Mouse (Mus musculus): Measurements from ENCODE around the gene Pcsk2. TPM values are rescaled to one million over a fixed set of nuclear protein-coding genes. Genes with fewer than 3 reads are reported as not detected.

Gene Pcsk2
- polyA plus RNA-seq, 1 experiment from 2014 or later, result 0.92 TPM

DNA sequence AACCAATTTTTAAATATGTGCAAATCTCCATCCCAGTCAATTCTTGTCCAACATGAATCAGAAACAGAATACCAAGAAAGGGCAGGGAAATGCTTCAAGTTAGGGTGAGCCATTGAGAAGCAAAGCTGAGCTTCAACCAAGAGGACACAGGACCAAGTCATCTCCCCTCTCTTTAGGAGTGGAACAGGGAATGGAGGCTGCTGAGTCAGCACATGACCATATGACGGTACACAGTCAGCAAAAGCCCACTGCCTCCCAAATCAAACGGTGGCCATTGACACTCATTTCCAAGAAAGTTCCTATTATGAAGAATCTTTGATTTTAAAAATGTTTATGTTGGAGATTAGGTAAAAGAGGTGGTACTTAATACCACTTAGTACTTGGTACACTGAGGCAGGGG lies 44.4 kb downstream of the Pcsk2 start:
- 87% methylated on average over 2 of the region's 2 CpGs for WGBS
- H3K9ac ChIP-seq (ENCODE audit: low read depth, low read length), result no peak overlapping the region
- no peak for TF ChIP-seq CTCF (IDR thresholded peaks at IDR 0.05; ENCODE audit: low read depth)
- no peak overlapping the region for H3K27ac ChIP-seq
- H3K9me3 ChIP-seq (replicated peaks; ENCODE audit: low read length), result no peaks in the 10 kb centered on the region
- H3K36me3 ChIP-seq (ENCODE audit: insufficient read depth, low read length), result no peaks in the 10 kb centered on the region
- no peaks in the 10 kb centered on the region for H3K27me3 ChIP-seq (ENCODE audit: insufficient read depth, low read length)
- DNase-seq (ENCODE audit: low spot score) (no peak), ATAC-seq (replicated peaks; ENCODE audit: low FRiP score, low read depth) (no peak)
- no peaks in the 10 kb centered on the region for H3K4me1 ChIP-seq (replicated peaks; ENCODE audit: insufficient read depth, low read length)
- H3K4me2 ChIP-seq (ENCODE audit: low read length), result no peak overlapping the region
- no peak overlapping the region for H3K4me3 ChIP-seq (replicated peaks; ENCODE audit: low read depth, low read length)

DNA sequence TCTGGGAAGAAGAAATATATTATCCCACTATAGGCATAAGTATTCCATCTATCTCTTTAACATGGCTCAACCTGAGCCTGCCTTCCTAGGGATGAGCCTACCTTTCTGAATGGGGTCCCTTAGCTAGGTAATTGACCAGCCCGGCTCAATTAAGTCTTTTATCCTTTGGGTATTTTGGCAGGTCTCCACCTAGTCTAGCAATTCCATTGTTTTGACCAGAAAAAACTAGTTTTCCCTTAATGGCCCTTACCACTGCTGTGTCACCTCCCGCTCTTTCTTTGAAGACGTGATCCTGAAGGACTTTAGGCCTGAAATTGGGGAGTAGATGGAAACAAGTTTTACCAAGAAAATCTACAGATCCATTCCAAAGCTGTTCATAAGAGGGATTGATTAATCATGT lies 57.1 kb downstream of the Pcsk2 start:
- no peak overlapping the region for H3K4me3 ChIP-seq (replicated peaks; ENCODE audit: low read depth, low read length)
- H3K36me3 ChIP-seq (ENCODE audit: insufficient read depth, low read length), result no peaks in the 10 kb centered on the region
- no peaks in the 10 kb centered on the region for H3K9me3 ChIP-seq (replicated peaks; ENCODE audit: low read length)
- no peaks in the 10 kb centered on the region for H3K4me1 ChIP-seq (replicated peaks; ENCODE audit: insufficient read depth, low read length)
- 41% methylated on average over 3 of the region's 3 CpGs for WGBS
- no peak overlapping the region for H3K4me2 ChIP-seq (ENCODE audit: low read length)
- TF ChIP-seq CTCF (IDR thresholded peaks at IDR 0.05; ENCODE audit: low read depth), result no peak
- DNase-seq (ENCODE audit: low spot score) (no peak), ATAC-seq (replicated peaks; ENCODE audit: low FRiP score, low read depth) (no peak)
- H3K9ac ChIP-seq (ENCODE audit: low read depth, low read length), result no peak overlapping the region
- no peaks in the 10 kb centered on the region for H3K27me3 ChIP-seq (ENCODE audit: insufficient read depth, low read length)
- no peak overlapping the region for H3K27ac ChIP-seq

DNA sequence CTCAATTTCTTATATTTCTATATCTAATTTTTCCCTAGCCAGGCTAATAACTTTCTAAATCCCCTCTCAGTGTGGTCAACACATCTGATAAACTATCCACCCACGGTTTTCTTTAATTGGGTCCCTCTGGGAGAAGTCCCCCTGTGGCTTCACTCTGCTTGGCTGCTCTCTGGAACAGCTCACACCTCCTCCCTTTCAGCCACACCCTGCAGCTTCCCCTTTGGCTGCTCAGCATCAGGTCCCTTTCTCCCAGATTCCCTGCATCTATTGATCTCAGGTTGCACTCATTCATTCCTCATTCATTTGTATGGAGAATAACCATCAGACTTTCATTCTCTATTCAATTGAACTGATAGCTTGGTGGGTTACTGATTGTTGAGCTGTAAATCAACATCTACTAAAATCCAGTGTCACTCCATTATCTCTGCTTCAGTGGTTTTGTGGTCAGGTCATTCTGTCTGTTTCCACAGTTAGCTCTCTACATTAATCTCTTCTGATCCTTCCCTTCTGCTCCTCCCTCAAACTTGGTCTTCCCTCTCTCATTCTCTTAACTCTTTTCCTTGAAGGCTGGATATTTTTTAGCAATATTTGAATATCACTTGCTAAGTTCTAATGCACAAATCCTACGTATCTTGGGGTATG lies 58.0 kb downstream of the Pcsk2 start:
- Histone ChIP-seq H3K27ac (no peak overlapping the region), H3K4me2 (ENCODE audit: low read length) (no peak overlapping the region), H3K9ac (ENCODE audit: low read depth, low read length) (no peak overlapping the region), H3K27me3 (ENCODE audit: insufficient read depth, low read length) (no peaks in the 10 kb centered on the region), H3K9me3 (replicated peaks; ENCODE audit: low read length) (no peaks in the 10 kb centered on the region), H3K4me1 (replicated peaks; ENCODE audit: insufficient read depth, low read length) (no peaks in the 10 kb centered on the region), H3K36me3 (ENCODE audit: insufficient read depth, low read length) (no peaks in the 10 kb centered on the region), H3K4me3 (replicated peaks; ENCODE audit: low read depth, low read length) (no peak overlapping the region)
- TF ChIP-seq CTCF (IDR thresholded peaks at IDR 0.05; ENCODE audit: low read depth), result no peak
- ATAC-seq (replicated peaks; ENCODE audit: low FRiP score, low read depth), result 0 out of 2 replicates have a peak, but pooled peaks have one; percentile 46
- DNase-seq (ENCODE audit: low spot score), result peak; percentile 45
- WGBS, result 41% methylated on average over 2 of the region's 2 CpGs

DNA sequence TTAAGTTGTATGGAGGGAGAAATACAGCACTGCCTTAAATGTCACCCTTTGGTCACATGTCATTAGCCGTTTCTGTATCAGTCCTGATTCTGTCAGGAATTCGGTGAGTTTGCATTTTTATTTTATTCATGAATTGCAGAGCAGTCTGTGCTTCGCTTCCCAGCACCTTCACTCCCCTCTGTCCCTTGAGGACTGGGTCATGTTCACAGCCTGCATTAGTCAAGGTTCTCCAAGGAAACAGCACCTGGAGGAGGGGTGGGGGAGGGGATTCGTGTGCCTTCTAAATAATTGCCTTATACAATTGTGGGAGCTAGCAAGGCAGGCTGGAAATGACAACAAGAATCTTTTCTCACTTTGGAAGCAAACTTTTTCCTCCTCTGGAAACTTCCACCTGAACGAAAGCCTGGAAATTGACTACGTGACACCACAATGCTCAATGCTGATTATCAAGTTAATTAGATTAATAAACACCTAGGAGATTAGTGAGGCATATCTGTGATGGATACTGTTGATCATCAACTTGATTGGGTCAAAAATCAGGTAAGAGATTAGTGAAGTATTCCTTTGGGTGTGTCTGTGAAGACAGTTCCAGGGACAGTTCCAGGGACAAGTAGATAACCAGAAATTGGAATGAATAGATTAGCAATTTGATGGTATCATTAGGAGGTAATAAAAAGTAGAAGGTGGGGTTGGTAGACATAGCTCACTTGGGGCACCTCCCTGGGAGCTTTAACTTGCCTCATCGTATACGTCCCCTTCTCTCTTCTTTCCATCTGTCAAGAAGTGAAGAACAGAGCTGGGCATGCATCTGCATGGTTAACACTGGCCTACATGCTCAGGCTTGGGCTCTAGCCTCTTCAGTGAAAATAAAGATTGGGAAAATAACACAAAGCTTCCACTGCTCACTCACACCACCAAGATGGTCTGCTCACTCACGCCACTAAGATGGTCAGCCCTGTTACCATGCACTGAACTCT lies 64.7 kb downstream of the Pcsk2 start:
- H3K4me2 ChIP-seq (ENCODE audit: low read length), result no peak overlapping the region
- DNase-seq (ENCODE audit: low spot score) (no peak), ATAC-seq (replicated peaks; ENCODE audit: low FRiP score, low read depth) (peak; percentile 61; the same call in 1 of the 2 replicates)
- no peak overlapping the region for H3K9ac ChIP-seq (ENCODE audit: low read depth, low read length)
- WGBS, result 45% methylated on average over 9 of the region's 9 CpGs
- TF ChIP-seq CTCF (IDR thresholded peaks at IDR 0.05; ENCODE audit: low read depth), result no peak
- no peak overlapping the region for H3K27ac ChIP-seq
- H3K4me3 ChIP-seq (replicated peaks; ENCODE audit: low read depth, low read length), result no peak overlapping the region
- no peaks in the 10 kb centered on the region for H3K9me3 ChIP-seq (replicated peaks; ENCODE audit: low read length)
- H3K27me3 ChIP-seq (ENCODE audit: insufficient read depth, low read length), result no peaks in the 10 kb centered on the region
- no peaks in the 10 kb centered on the region for H3K36me3 ChIP-seq (ENCODE audit: insufficient read depth, low read length)
- no peaks in the 10 kb centered on the region for H3K4me1 ChIP-seq (replicated peaks; ENCODE audit: insufficient read depth, low read length)

DNA sequence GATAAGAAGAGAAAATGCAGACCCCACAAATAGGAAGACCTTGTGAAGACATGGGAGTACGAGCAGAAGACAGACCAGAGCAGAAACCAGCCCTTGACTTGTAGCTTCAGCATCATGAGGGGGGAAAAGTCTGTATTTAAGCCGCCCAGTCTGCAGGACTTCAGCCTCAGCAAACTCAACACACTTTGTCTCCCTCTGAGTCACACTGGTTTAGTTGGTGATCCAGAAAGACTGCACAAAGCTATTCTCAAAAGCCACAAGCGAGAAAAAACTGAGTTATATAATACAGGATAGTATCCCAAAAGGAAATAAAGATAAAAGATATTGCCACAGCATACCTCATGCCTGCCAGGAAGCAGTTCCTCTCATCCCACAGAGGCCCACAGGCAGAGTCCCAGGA lies 67.5 kb downstream of the Pcsk2 start:
- Histone ChIP-seq H3K9me3 (replicated peaks; ENCODE audit: low read length) (no peaks in the 10 kb centered on the region), H3K4me2 (ENCODE audit: low read length) (no peak overlapping the region), H3K4me1 (replicated peaks; ENCODE audit: insufficient read depth, low read length) (no peaks in the 10 kb centered on the region), H3K27ac (no peak overlapping the region), H3K4me3 (replicated peaks; ENCODE audit: low read depth, low read length) (no peak overlapping the region), H3K9ac (ENCODE audit: low read depth, low read length) (no peak overlapping the region), H3K36me3 (ENCODE audit: insufficient read depth, low read length) (no peaks in the 10 kb centered on the region), H3K27me3 (ENCODE audit: insufficient read depth, low read length) (no peaks in the 10 kb centered on the region)
- WGBS, result 83% methylated on average over 3 of the region's 3 CpGs
- ATAC-seq (replicated peaks; ENCODE audit: low FRiP score, low read depth) (no peak), DNase-seq (ENCODE audit: low spot score) (no peak)
- TF ChIP-seq CTCF (IDR thresholded peaks at IDR 0.05; ENCODE audit: low read depth), result no peak

DNA sequence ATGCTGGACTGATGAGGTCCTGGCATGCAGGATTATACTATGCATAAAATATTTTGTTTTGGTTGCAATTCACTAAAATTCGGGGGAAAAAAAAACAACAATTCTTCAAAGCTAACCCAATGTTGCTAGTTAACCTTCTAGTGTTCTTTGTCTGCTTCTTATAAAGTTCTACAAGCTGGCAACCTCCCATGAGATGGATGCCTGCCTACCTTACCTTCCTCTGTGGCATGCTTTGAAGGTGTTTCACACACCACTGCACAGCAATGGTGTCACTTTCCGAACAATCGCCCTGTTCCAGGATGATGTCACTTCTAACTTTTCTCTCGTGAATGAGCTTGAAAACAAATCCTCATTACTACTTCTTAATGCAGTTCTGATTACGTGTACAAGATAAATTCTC lies 68.8 kb downstream of the Pcsk2 start:
- Histone ChIP-seq H3K9me3 (replicated peaks; ENCODE audit: low read length) (no peaks in the 10 kb centered on the region), H3K4me1 (replicated peaks; ENCODE audit: insufficient read depth, low read length) (no peaks in the 10 kb centered on the region), H3K4me2 (ENCODE audit: low read length) (no peak overlapping the region), H3K27ac (no peak overlapping the region), H3K36me3 (ENCODE audit: insufficient read depth, low read length) (no peaks in the 10 kb centered on the region), H3K4me3 (replicated peaks; ENCODE audit: low read depth, low read length) (no peak overlapping the region), H3K9ac (ENCODE audit: low read depth, low read length) (no peak overlapping the region), H3K27me3 (ENCODE audit: insufficient read depth, low read length) (no peaks in the 10 kb centered on the region)
- no peak for TF ChIP-seq CTCF (IDR thresholded peaks at IDR 0.05; ENCODE audit: low read depth)
- ATAC-seq (replicated peaks; ENCODE audit: low FRiP score, low read depth) (no peak), DNase-seq (ENCODE audit: low spot score) (no peak)
- 48% methylated on average over 5 of the region's 5 CpGs for WGBS
